10 mouse cellular contexts compared by ENCODE assay signal in genomic region chr9:107607653-107608245, GRCm38 (mm10). TPM values are rescaled to one million over a fixed set of nuclear protein-coding genes. Genes with fewer than 3 reads are reported as not detected.
DNase-seq lines count a peak whose midpoint lies in the region; ATAC-seq and TF ChIP-seq lines count a peak whose summit lies in the region.
"Had no signal": no experiment of that assay in that cellular context is flagged by ENCODE, and none has a peak within 500 bp of the region (broad histone marks: within the 10 kb centered on the region; RNA-seq: fewer than 3 reads in every experiment).

No protein-coding gene starts in this region.

- peak in 1 of 2 experiments; percentile 31; a peak in 1 of 4 replicates for TF ChIP-seq EP300 in MEL (IDR thresholded peaks at IDR 0.05; ENCODE audit: low read depth in 1 of 2, low read length in 2 of 2)

- WGBS in hindbrain, embryonic 10.5 days = 55% methylated on average over 9 of the region's 9 CpGs
- 56% methylated on average over 9 of the region's 9 CpGs for WGBS in hindbrain, embryonic 14.5 days
- WGBS in embryonic facial prominence, embryonic 14.5 days = 56% methylated on average over 9 of the region's 9 CpGs
- WGBS in limb, embryonic 10.5 days = 59% methylated on average over 9 of the region's 9 CpGs

- ATAC-seq in hindbrain, embryonic 14.5 days (ENCODE audit: low FRiP score) = no peak
- no peak for ATAC-seq in embryonic facial prominence, embryonic 14.5 days (ENCODE audit: low read depth)
- ATAC-seq: activated CD4-positive, CD25-positive, alpha-beta regulatory T cell, adult 4 months had no signal

- peaks cover 2% of the 10 kb centered on the region; the same call in 1 of the 2 replicates for H3K79me2 ChIP-seq in MEL (ENCODE audit: control insufficient read depth, insufficient read depth, low read length, poor library complexity)

- no peak for DNase-seq in hindbrain, embryonic 10.5 days (ENCODE audit: low spot score)
- DNase-seq in hindbrain, embryonic 14.5 days (ENCODE audit: low spot score) = no peak
- no peak for DNase-seq in MEL (ENCODE audit: low read depth, low spot score)
- no peak for DNase-seq in embryonic facial prominence, embryonic 14.5 days (ENCODE audit: low spot score)
- no peak for DNase-seq in limb, embryonic 10.5 days (ENCODE audit: low spot score)
- no peak for DNase-seq in adipocyte (ENCODE audit: low spot score)
- no peak for DNase-seq in urinary bladder, postnatal 10 days (ENCODE audit: low spot score)
- DNase-seq: thymus, postnatal 25 days had no signal

- TF ChIP-seq POLR2A in MEL (IDR thresholded peaks at IDR 0.05; ENCODE audit: control insufficient read depth in 1 of 2, insufficient read depth in 1 of 2, low read depth in 1 of 2, low read length in 2 of 2, poor library complexity in 1 of 2) = no peak

- no peak overlapping the region for H3K9ac ChIP-seq in hindbrain, embryonic 14.5 days
- H3K9ac ChIP-seq in MEL (ENCODE audit: control insufficient read depth, low read depth, low read length, poor library complexity, severe bottlenecking) = no peak overlapping the region
- peak overlapping the region; percentile 34; the same call in 1 of the 2 replicates for H3K9ac ChIP-seq in embryonic facial prominence, embryonic 14.5 days (ENCODE audit: low read depth, low read length)

- no peak for TF ChIP-seq CTCF in MEL (IDR thresholded peaks at IDR 0.05 in 2 of 3, conservative IDR thresholded peaks at IDR 0.05 in 1 of 3; ENCODE audit: control insufficient read depth in 1 of 3, insufficient read depth in 1 of 3, low read depth in 2 of 3, low read length in 3 of 3, poor library complexity in 1 of 3, severe bottlenecking in 1 of 3)

- no peak overlapping the region for H3K4me2 ChIP-seq in hindbrain, embryonic 14.5 days (replicated peaks)
- H3K4me2 ChIP-seq in embryonic facial prominence, embryonic 14.5 days (ENCODE audit: low read depth, low read length) = no peak overlapping the region

- peak overlapping the region; percentile 99 for H3K27ac ChIP-seq in hindbrain, embryonic 10.5 days
- H3K27ac ChIP-seq in hindbrain, embryonic 14.5 days = no peak overlapping the region
- no peak overlapping the region for H3K27ac ChIP-seq in MEL (ENCODE audit: control insufficient read depth, low read depth, low read length)
- H3K27ac ChIP-seq in embryonic facial prominence, embryonic 14.5 days (replicated peaks; ENCODE audit: low read depth, low read length) = no peak overlapping the region; the same call in 1 of the 2 replicates
- H3K27ac ChIP-seq in limb, embryonic 10.5 days = peak overlapping the region; percentile 82

- TF ChIP-seq RAD21 in MEL (IDR thresholded peaks at IDR 0.05; ENCODE audit: low read depth, low read length) = no peak

- H3K9me3 ChIP-seq in hindbrain, embryonic 10.5 days = no peaks in the 10 kb centered on the region
- H3K9me3 ChIP-seq in hindbrain, embryonic 14.5 days (ENCODE audit: control insufficient read depth, low read length) = no peaks in the 10 kb centered on the region
- no peaks in the 10 kb centered on the region for H3K9me3 ChIP-seq in MEL (replicated peaks; ENCODE audit: insufficient read depth, low read length)
- H3K9me3 ChIP-seq in embryonic facial prominence, embryonic 14.5 days (ENCODE audit: control insufficient read depth, low read length) = no peaks in the 10 kb centered on the region
- H3K9me3 ChIP-seq in limb, embryonic 10.5 days (replicated peaks) = no peaks in the 10 kb centered on the region
- H3K9me3 ChIP-seq: embryonic facial prominence, embryonic 12.5 days had no signal

- H3K4me3 ChIP-seq in hindbrain, embryonic 10.5 days = no peak overlapping the region
- no peak overlapping the region for H3K4me3 ChIP-seq in hindbrain, embryonic 14.5 days (replicated peaks; ENCODE audit: low read length)
- no peak overlapping the region for H3K4me3 ChIP-seq in MEL (ENCODE audit: control insufficient read depth in 1 of 2, insufficient read depth in 1 of 2, low read depth in 2 of 2, low read length in 2 of 2)
- no peak overlapping the region for H3K4me3 ChIP-seq in embryonic facial prominence, embryonic 14.5 days (ENCODE audit: low read depth, low read length)
- H3K4me3 ChIP-seq in limb, embryonic 10.5 days = no peak overlapping the region; the same call in 1 of the 2 replicates
- H3K4me3 ChIP-seq: embryonic facial prominence, embryonic 12.5 days had no signal

- H3K27me3 ChIP-seq in hindbrain, embryonic 10.5 days (ENCODE audit: insufficient read depth, poor library complexity, severe bottlenecking) = peaks cover 13% of the 10 kb centered on the region; the same call in 1 of the 2 replicates
- no peaks in the 10 kb centered on the region for H3K27me3 ChIP-seq in hindbrain, embryonic 14.5 days (ENCODE audit: control insufficient read depth, insufficient read depth, low read length)
- H3K27me3 ChIP-seq in MEL (ENCODE audit: control insufficient read depth in 1 of 2, insufficient read depth in 2 of 2, low read length in 2 of 2) = no peaks in the 10 kb centered on the region
- H3K27me3 ChIP-seq in embryonic facial prominence, embryonic 14.5 days (replicated peaks; ENCODE audit: control insufficient read depth, insufficient read depth, low read length) = no peaks in the 10 kb centered on the region
- H3K27me3 ChIP-seq in limb, embryonic 10.5 days (ENCODE audit: low read depth, poor library complexity, severe bottlenecking) = peaks cover 12% of the 10 kb centered on the region
- H3K27me3 ChIP-seq: embryonic facial prominence, embryonic 12.5 days had no signal

- H3K36me3 ChIP-seq in hindbrain, embryonic 10.5 days = 0 out of 2 replicates have a peak, but pooled peaks cover 3% of the 10 kb centered on the region
- no peaks in the 10 kb centered on the region for H3K36me3 ChIP-seq in hindbrain, embryonic 14.5 days (replicated peaks; ENCODE audit: control insufficient read depth, insufficient read depth)
- H3K36me3 ChIP-seq in MEL (ENCODE audit: control insufficient read depth in 1 of 2, insufficient read depth in 2 of 2, low read length in 2 of 2) = peaks cover 0 to 10% of the 10 kb centered on the region in 2 experiments; a peak in 2 of 4 replicates
- no peaks in the 10 kb centered on the region for H3K36me3 ChIP-seq in embryonic facial prominence, embryonic 14.5 days (ENCODE audit: control insufficient read depth, insufficient read depth, low read length)
- no peaks in the 10 kb centered on the region for H3K36me3 ChIP-seq in limb, embryonic 10.5 days
- H3K36me3 ChIP-seq: embryonic facial prominence, embryonic 12.5 days had no signal

- peaks cover 97% of the 10 kb centered on the region for H3K4me1 ChIP-seq in hindbrain, embryonic 10.5 days (replicated peaks)
- peaks cover 29% of the 10 kb centered on the region for H3K4me1 ChIP-seq in hindbrain, embryonic 14.5 days (replicated peaks; ENCODE audit: control insufficient read depth, insufficient read depth, low read length)
- peaks cover 3 to 28% of the 10 kb centered on the region in 2 experiments; a peak in 3 of 4 replicates for H3K4me1 ChIP-seq in MEL (ENCODE audit: control insufficient read depth in 1 of 2, insufficient read depth in 2 of 2, low read length in 2 of 2)
- H3K4me1 ChIP-seq in embryonic facial prominence, embryonic 14.5 days (ENCODE audit: control insufficient read depth, insufficient read depth, low read length) = peaks cover 53% of the 10 kb centered on the region
- peaks cover 91% of the 10 kb centered on the region for H3K4me1 ChIP-seq in limb, embryonic 10.5 days

RNA-seq across cellular contexts. Expression of gene Sema3b, which starts 1.3 kb away (rescaled TPM):
- polyA plus RNA-seq in hindbrain, embryonic 10.5 days (2016; fragmentation: Nextera tagmentation; extraction: Ambion mirVana) = 3.9 and 5.2 TPM in 2 replicates
- polyA plus RNA-seq in hindbrain, embryonic 14.5 days (2014; fragmentation: Nextera tagmentation; extraction: Ambion mirVana) = 4.2 and 4.5 TPM in 2 replicates
- 0.04 and 0.07 TPM in 2 replicates for total RNA-seq in MEL (2012; rRNA removed)
- under 1 TPM in 1 of 2 experiments, not detected in 1; 0.21 TPM for polyA plus RNA-seq in MEL (2012; ENCODE audit: insufficient read depth in 1 of 2, insufficient read length in 2 of 2, low read depth in 1 of 2, low replicate concordance in 2 of 2, missing spikeins in 1 of 2)
- 18.0 and 18.2 TPM in 2 replicates for polyA plus RNA-seq in embryonic facial prominence, embryonic 14.5 days (2014; fragmentation: Nextera tagmentation; extraction: Ambion mirVana)
- polyA plus RNA-seq in limb, embryonic 10.5 days (2016; fragmentation: Nextera tagmentation; extraction: Ambion mirVana) = 2.2 and 3.6 TPM in 2 replicates
- polyA plus RNA-seq: activated CD4-positive, CD25-positive, alpha-beta regulatory T cell, adult 4 months had no signal

RNA-seq across cellular contexts. Expression of gene Ifrd2, which starts 20.3 kb away (rescaled TPM):
- 41.1 and 54.1 TPM in 2 replicates for polyA plus RNA-seq in hindbrain, embryonic 10.5 days (2016; fragmentation: Nextera tagmentation; extraction: Ambion mirVana)
- 11.2 and 16.5 TPM in 2 replicates for polyA plus RNA-seq in hindbrain, embryonic 14.5 days (2014; fragmentation: Nextera tagmentation; extraction: Ambion mirVana)
- 136 and 147 TPM in 2 replicates for total RNA-seq in MEL (2012; rRNA removed)
- 100 to 1,000 TPM in 1 of 2 experiments, not detected in 1; 292 TPM for polyA plus RNA-seq in MEL (2012; ENCODE audit: insufficient read depth in 1 of 2, insufficient read length in 2 of 2, low read depth in 1 of 2, low replicate concordance in 2 of 2, missing spikeins in 1 of 2)
- polyA plus RNA-seq in embryonic facial prominence, embryonic 14.5 days (2014; fragmentation: Nextera tagmentation; extraction: Ambion mirVana) = 46.7 and 52.3 TPM in 2 replicates
- 55.0 and 69.4 TPM in 2 replicates for polyA plus RNA-seq in limb, embryonic 10.5 days (2016; fragmentation: Nextera tagmentation; extraction: Ambion mirVana)

RNA-seq across cellular contexts. Expression of gene Hyal3, which starts 27.1 kb away (rescaled TPM):
- polyA plus RNA-seq in hindbrain, embryonic 10.5 days (2016; fragmentation: Nextera tagmentation; extraction: Ambion mirVana) = 0.41 and 0.77 TPM in 2 replicates
- polyA plus RNA-seq in hindbrain, embryonic 14.5 days (2014; fragmentation: Nextera tagmentation; extraction: Ambion mirVana) = 0.96 and 1.2 TPM in 2 replicates
- total RNA-seq in MEL (2012; rRNA removed) = 1.8 and 2.3 TPM in 2 replicates
- polyA plus RNA-seq in MEL (2012; ENCODE audit: insufficient read depth in 1 of 2, insufficient read length in 2 of 2, low read depth in 1 of 2, low replicate concordance in 2 of 2, missing spikeins in 1 of 2) = 1 to 10 TPM in 1 of 2 experiments, not detected in 1; 6.8 TPM
- polyA plus RNA-seq in embryonic facial prominence, embryonic 14.5 days (2014; fragmentation: Nextera tagmentation; extraction: Ambion mirVana) = 1.2 and 1.4 TPM in 2 replicates
- 0.56 and 0.82 TPM in 2 replicates for polyA plus RNA-seq in limb, embryonic 10.5 days (2016; fragmentation: Nextera tagmentation; extraction: Ambion mirVana)

RNA-seq across cellular contexts. Expression of gene Gnai2, which starts 27.4 kb away (rescaled TPM):
- polyA plus RNA-seq in hindbrain, embryonic 10.5 days (2016; fragmentation: Nextera tagmentation; extraction: Ambion mirVana) = 554 and 640 TPM in 2 replicates
- 282 and 291 TPM in 2 replicates for polyA plus RNA-seq in hindbrain, embryonic 14.5 days (2014; fragmentation: Nextera tagmentation; extraction: Ambion mirVana)
- total RNA-seq in MEL (2012; rRNA removed) = 129 and 131 TPM in 2 replicates
- polyA plus RNA-seq in MEL (2012; ENCODE audit: insufficient read depth in 1 of 2, insufficient read length in 2 of 2, low read depth in 1 of 2, low replicate concordance in 2 of 2, missing spikeins in 1 of 2) = 100 to 1,000 TPM; 137 to 335 TPM
- 380 and 416 TPM in 2 replicates for polyA plus RNA-seq in embryonic facial prominence, embryonic 14.5 days (2014; fragmentation: Nextera tagmentation; extraction: Ambion mirVana)
- polyA plus RNA-seq in limb, embryonic 10.5 days (2016; fragmentation: Nextera tagmentation; extraction: Ambion mirVana) = 355 and 403 TPM in 2 replicates

RNA-seq across cellular contexts. Expression of gene Naa80, which starts 29.1 kb away (rescaled TPM):
- polyA plus RNA-seq in hindbrain, embryonic 10.5 days (2016; fragmentation: Nextera tagmentation; extraction: Ambion mirVana) = 19.2 and 20.8 TPM in 2 replicates
- polyA plus RNA-seq in hindbrain, embryonic 14.5 days (2014; fragmentation: Nextera tagmentation; extraction: Ambion mirVana) = 14.4 and 16.4 TPM in 2 replicates
- 14.3 and 15.1 TPM in 2 replicates for total RNA-seq in MEL (2012; rRNA removed)
- polyA plus RNA-seq in MEL (2012; ENCODE audit: insufficient read depth in 1 of 2, insufficient read length in 2 of 2, low read depth in 1 of 2, low replicate concordance in 2 of 2, missing spikeins in 1 of 2) = 10 to 100 TPM in 1 of 2 experiments, not detected in 1; 74.0 TPM
- 15.9 and 18.0 TPM in 2 replicates for polyA plus RNA-seq in embryonic facial prominence, embryonic 14.5 days (2014; fragmentation: Nextera tagmentation; extraction: Ambion mirVana)
- polyA plus RNA-seq in limb, embryonic 10.5 days (2016; fragmentation: Nextera tagmentation; extraction: Ambion mirVana) = 20.1 and 22.5 TPM in 2 replicates

Comparison
In these comparisons a context has a peak if more than half of its experiments do, and no peak if none do; other contexts are left out.
1. H3K27ac ChIP-seq: peak in hindbrain, embryonic 10.5 days (single experiment) and limb, embryonic 10.5 days (single experiment); none in hindbrain, embryonic 14.5 days (single experiment), MEL (single experiment) and embryonic facial prominence, embryonic 14.5 days (single experiment).